Mouse (Mus musculus): ENCODE data around the gene Myo5c. TPM values are rescaled to one million over a fixed set of nuclear protein-coding genes. Genes with fewer than 3 reads are reported as not detected.
A peak's percentile ranks its signal among the peaks of the same experiment; 100 is the strongest.

Gene Myo5c
- total and polyA plus RNA-seq, 3 experiments: 3.8 to 5.2 (median 4.4) TPM

- TF ChIP-seq E2F4 (IDR thresholded peaks at IDR 0.05; ENCODE audit: insufficient replicate concordance, low read depth, low read length) (no peak), NRF1 (IDR thresholded peaks at IDR 0.05; ENCODE audit: low read depth, low read length) (no peak), KAT2A (IDR thresholded peaks at IDR 0.05; ENCODE audit: insufficient replicate concordance, low read length) (no peak), ELF1 (IDR thresholded peaks at IDR 0.05; ENCODE audit: low read depth, low read length) (peak; percentile 64), POLR2A (IDR thresholded peaks at IDR 0.05; ENCODE audit: low read depth, low read length) (no peak), ZMIZ1 (IDR thresholded peaks at IDR 0.05; ENCODE audit: low read depth, low read length) (no peak), POLR2AphosphoS2 (IDR thresholded peaks at IDR 0.05; ENCODE audit: low read depth, low read length) (no peak), ZKSCAN1 (IDR thresholded peaks at IDR 0.05; ENCODE audit: borderline replicate concordance, low read depth, low read length) (no peak), USF1 (IDR thresholded peaks at IDR 0.05; ENCODE audit: low read depth, low read length) (no peak), SMC3 (IDR thresholded peaks at IDR 0.05; ENCODE audit: low read depth, low read length) (peak; percentile 79), MEF2A (IDR thresholded peaks at IDR 0.05; ENCODE audit: borderline replicate concordance, low read depth, low read length) (no peak; the same call in 1 of the 2 replicates), USF2 (conservative IDR thresholded peaks at IDR 0.05; ENCODE audit: low read depth, low read length) (no peak), TBP (conservative IDR thresholded peaks at IDR 0.05; ENCODE audit: low read depth, low read length) (no peak), RAD21 (IDR thresholded peaks at IDR 0.05; ENCODE audit: low read depth, low read length) (peak; percentile 96), CTCF (conservative IDR thresholded peaks at IDR 0.05 in 1 of 2, IDR thresholded peaks at IDR 0.05 in 1 of 2; ENCODE audit: low read depth in 2 of 2, low read length in 2 of 2) (peak; percentile 90 to 96), EP300 (IDR thresholded peaks at IDR 0.05; ENCODE audit: low read length) (no peak), JUN (IDR thresholded peaks at IDR 0.05; ENCODE audit: insufficient read depth, low read depth, low read length) (no peak), BHLHE40 (IDR thresholded peaks at IDR 0.05; ENCODE audit: low read depth, low read length) (no peak), UBTF (IDR thresholded peaks at IDR 0.05; ENCODE audit: low read depth, low read length) (no peak), JUND (conservative IDR thresholded peaks at IDR 0.05; ENCODE audit: low read depth, low read length) (peak; percentile 42; the same call in 1 of the 2 replicates), RCOR1 (conservative IDR thresholded peaks at IDR 0.05; ENCODE audit: low read depth, low read length) (no peak), ZC3H11A (IDR thresholded peaks at IDR 0.05; ENCODE audit: low read depth, low read length) (0 out of 2 replicates have a peak, but pooled peaks have one; percentile 14)
Observed at GRCm38 (mm10) chr9:75282830-75283229, 51.0 kb downstream of the Myo5c start (continued).

GRCm38 (mm10) chr9:75283636-75284035 is 51.8 kb downstream of the Myo5c start:
- TF ChIP-seq CHD1 (IDR thresholded peaks at IDR 0.05; ENCODE audit: low read depth, low read length): no peak
- TF ChIP-seq PAX5 (IDR thresholded peaks at IDR 0.05; ENCODE audit: low read length): no peak
- no peak for TF ChIP-seq POLR2A (IDR thresholded peaks at IDR 0.05; ENCODE audit: low read depth, low read length)
- no peak for TF ChIP-seq SIN3A (IDR thresholded peaks at IDR 0.05; ENCODE audit: low read length)
- TF ChIP-seq ZC3H11A (IDR thresholded peaks at IDR 0.05; ENCODE audit: low read depth, low read length): no peak
- no peak for TF ChIP-seq CTCF (conservative IDR thresholded peaks at IDR 0.05 in 1 of 2, IDR thresholded peaks at IDR 0.05 in 1 of 2; ENCODE audit: low read depth in 2 of 2, low read length in 2 of 2)
- TF ChIP-seq MYC (IDR thresholded peaks at IDR 0.05; ENCODE audit: low read depth, low read length): no peak
- TF ChIP-seq ELF1 (IDR thresholded peaks at IDR 0.05; ENCODE audit: low read depth, low read length): no peak
- no peak for TF ChIP-seq JUND (conservative IDR thresholded peaks at IDR 0.05; ENCODE audit: low read depth, low read length)
- no peak for TF ChIP-seq NRF1 (IDR thresholded peaks at IDR 0.05; ENCODE audit: low read depth, low read length)
- no peak for TF ChIP-seq TBP (conservative IDR thresholded peaks at IDR 0.05; ENCODE audit: low read depth, low read length)
- TF ChIP-seq NELFE (IDR thresholded peaks at IDR 0.05; ENCODE audit: low read depth, low read length): no peak
- TF ChIP-seq MXI1 (IDR thresholded peaks at IDR 0.05; ENCODE audit: low read depth, low read length): no peak
- TF ChIP-seq BHLHE40 (IDR thresholded peaks at IDR 0.05; ENCODE audit: low read depth, low read length): no peak
- TF ChIP-seq ZKSCAN1 (IDR thresholded peaks at IDR 0.05; ENCODE audit: borderline replicate concordance, low read depth, low read length): no peak
- TF ChIP-seq RAD21 (IDR thresholded peaks at IDR 0.05; ENCODE audit: low read depth, low read length): no peak
- no peak for TF ChIP-seq MEF2A (IDR thresholded peaks at IDR 0.05; ENCODE audit: borderline replicate concordance, low read depth, low read length)
- TF ChIP-seq ZNF384 (IDR thresholded peaks at IDR 0.05; ENCODE audit: low read depth, low read length): no peak
- TF ChIP-seq JUN (IDR thresholded peaks at IDR 0.05; ENCODE audit: insufficient read depth, low read depth, low read length): no peak
- no peak for TF ChIP-seq MAZ (IDR thresholded peaks at IDR 0.05; ENCODE audit: low read depth, low read length)
- no peaks in the 10 kb centered on the region for H3K27me3 ChIP-seq (replicated peaks)

More at GRCm38 (mm10) chr9:75283636-75284035, 51.8 kb downstream of the Myo5c start:
- Histone ChIP-seq H3K9ac (ENCODE audit: insufficient read depth, low read depth) (no peak overlapping the region), H3K36me3 (replicated peaks in 1 of 2; ENCODE audit: control insufficient read depth in 1 of 2, insufficient read depth in 1 of 2, low read length in 1 of 2) (peaks cover 2 to 35% of the 10 kb centered on the region in 2 experiments), H3K9me3 (replicated peaks; ENCODE audit: low read length) (no peaks in the 10 kb centered on the region), H3K4me3 (replicated peaks in 1 of 3; ENCODE audit: low read depth in 2 of 3, low read length in 2 of 3, poor library complexity in 1 of 3) (no peak overlapping the region), H3K4me2 (ENCODE audit: insufficient read depth, low read depth, poor library complexity, severe bottlenecking) (no peak overlapping the region), H3K79me2 (replicated peaks; ENCODE audit: control insufficient read depth, extremely low read depth, insufficient read depth, poor library complexity, severe bottlenecking) (no peaks in the 10 kb centered on the region), H3K4me1 (ENCODE audit: control insufficient read depth in 1 of 2, insufficient read depth in 2 of 2) (peaks cover 8 to 39% of the 10 kb centered on the region in 2 experiments), H3K27ac (ENCODE audit: insufficient read depth, low read depth) (no peak overlapping the region)
- dilution Hi-C loops (cut with MboI; ENCODE audit: extremely low pct_ligation_motif_present, extremely low pct_unique_long_range_greater_than_20kb, low sequenced_read_pairs) (no loop called here), in situ Hi-C loops (cut with MboI; ENCODE audit: low pct_ligation_motif_present, low pct_unique_long_range_greater_than_20kb, low sequenced_read_pairs) (loop anchor here (10.0 kb wide), 1 partner anchor 229 kb away; no protein-coding TSS in a partner anchor)
- no peak for DNase-seq (ENCODE audit: extremely low read depth)

Data from CH12.LX (cell line).